Mouse (Mus musculus): Measurements from ENCODE around the gene Pde1b. TPM values are rescaled to one million over a fixed set of nuclear protein-coding genes. Genes with fewer than 3 reads are reported as not detected.

Pde1b gene
- polyA plus RNA-seq (2011; ENCODE audit: insufficient read length, low read depth, missing spikeins) = 3.4 and 5.4 TPM in 2 replicates

DNA sequence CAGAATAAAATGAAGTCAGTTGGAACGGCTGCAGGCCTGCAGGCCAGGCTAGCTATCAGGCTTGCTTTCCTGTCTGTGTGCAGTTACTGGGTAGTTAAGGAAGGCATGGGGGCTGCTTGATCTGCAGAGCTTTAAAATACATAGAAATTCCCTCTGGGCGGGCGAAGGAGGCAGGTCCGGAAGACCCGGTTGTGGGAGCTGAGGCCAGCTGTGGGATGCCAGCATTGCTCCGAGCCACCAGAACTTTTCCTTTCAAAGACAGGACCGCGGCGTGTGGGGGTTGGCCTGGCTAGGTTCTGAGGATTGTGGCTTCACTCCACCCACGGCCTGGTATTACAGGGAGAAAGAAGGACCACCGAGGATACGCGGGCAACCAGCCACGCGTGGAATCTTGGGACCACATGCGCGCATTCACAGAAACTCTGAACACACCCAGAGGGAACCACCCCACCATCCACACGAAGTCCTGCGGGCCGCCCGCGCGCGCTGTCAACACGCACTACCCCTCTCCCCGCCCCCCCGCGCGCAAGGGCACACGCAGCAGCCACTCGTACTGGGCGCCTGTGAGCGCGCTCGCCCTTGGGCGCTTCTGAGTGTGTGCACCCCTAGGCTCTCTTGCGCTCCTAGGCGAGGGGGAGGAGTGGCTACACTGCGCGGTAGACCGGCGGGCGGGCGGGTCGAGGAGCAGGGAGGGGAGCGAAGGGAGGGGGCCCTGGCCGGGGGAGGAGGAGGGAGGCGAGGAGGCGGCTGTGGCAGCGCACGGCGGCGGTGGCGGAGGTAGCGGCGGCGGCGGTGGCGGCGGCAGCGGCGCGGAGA lies at the start of gene Pde1b:
Gene Pde1b (plus strand): TSS at position 600 of the 816 bp plus-strand sequence.
- Histone ChIP-seq H3K4me3 (ENCODE audit: insufficient read depth, low read length) (peak within 1 kb of the TSS; percentile 45), H3K27ac (ENCODE audit: insufficient read depth, low read length) (no peak within 1 kb of the TSS), H3K4me1 (ENCODE audit: control insufficient read depth, insufficient read depth, low read length) (no peaks in the 10 kb centered on the region)
- TF ChIP-seq POLR2A (IDR thresholded peaks at IDR 0.05; ENCODE audit: low read depth, low read length) (no peak), CTCF (IDR thresholded peaks at IDR 0.05; ENCODE audit: borderline replicate concordance, insufficient read depth, low read length) (no peak)

DNA sequence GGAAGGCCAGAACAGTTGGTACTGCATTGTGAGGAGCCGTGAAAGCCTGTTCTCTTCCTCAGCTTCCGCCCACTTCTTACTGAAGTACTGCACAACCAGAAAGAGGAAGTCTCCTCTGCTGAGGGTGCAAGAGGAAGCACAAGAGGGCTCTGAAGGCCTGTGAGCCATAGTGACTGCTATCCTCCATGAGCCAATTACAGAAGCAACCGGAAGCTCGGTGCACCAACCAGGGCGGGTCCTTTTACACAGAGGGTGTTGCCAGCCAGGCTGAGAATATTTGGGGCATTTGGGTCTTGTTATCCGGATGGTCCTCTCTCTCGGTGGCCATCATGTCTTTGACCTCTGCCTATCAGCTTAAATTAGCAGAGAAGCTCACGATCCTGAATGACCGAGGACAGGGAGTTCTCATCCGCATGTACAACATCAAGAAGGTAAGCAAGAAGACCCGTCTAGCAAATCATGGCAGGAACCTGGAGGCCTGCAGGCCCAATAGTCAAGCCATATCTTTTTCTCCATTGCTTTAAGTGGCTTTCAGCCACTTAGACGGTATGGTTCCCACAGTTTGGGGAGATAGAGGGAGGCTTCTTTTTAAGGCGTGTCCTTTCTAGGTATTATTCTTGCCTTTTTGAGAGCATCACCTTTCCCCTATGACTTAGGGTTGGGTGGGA lies 49.1 kb upstream of the Pde1b start, which contains the start of gene Nckap1l:
Gene Nckap1l (plus strand): TSS at position 244 of the 668 bp plus-strand sequence.
- H3K4me3 ChIP-seq (ENCODE audit: insufficient read depth, low read length) = no peak within 1 kb of the TSS
- H3K4me1 ChIP-seq (ENCODE audit: control insufficient read depth, insufficient read depth, low read length) = no peaks in the 10 kb centered on the region

DNA sequence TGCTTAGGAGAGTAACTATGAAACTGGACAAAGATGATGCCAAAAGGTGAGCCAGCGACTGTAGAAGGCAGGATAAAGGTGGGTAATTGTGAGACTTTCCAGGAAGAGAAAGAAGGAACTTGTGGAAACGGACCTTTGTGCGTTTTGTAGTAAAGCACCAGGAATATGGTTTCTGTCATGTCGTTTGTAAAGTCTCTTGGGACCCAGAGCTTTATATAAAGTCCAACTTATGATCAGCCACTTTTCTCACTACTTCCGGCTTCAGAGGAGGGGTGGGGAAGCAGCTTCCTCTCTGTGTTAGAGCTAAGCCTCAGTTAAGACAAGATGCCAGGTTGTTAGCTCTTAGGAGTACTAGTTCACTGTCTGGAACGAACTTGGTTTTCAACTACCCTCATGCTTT lies 48.4 kb upstream of the Pde1b start:
- H3K27ac ChIP-seq (ENCODE audit: insufficient read depth, low read length) = no peak overlapping the region
- no peak for TF ChIP-seq CTCF (IDR thresholded peaks at IDR 0.05; ENCODE audit: borderline replicate concordance, insufficient read depth, low read length)
- no peaks in the 10 kb centered on the region for H3K4me1 ChIP-seq (ENCODE audit: control insufficient read depth, insufficient read depth, low read length)
- no peak overlapping the region for H3K4me3 ChIP-seq (ENCODE audit: insufficient read depth, low read length)

More for the DNA sequence above, 49.1 kb upstream of the Pde1b start, which contains the start of gene Nckap1l:
- H3K27ac ChIP-seq (ENCODE audit: insufficient read depth, low read length) = no peak within 1 kb of the TSS
- TF ChIP-seq CTCF (IDR thresholded peaks at IDR 0.05; ENCODE audit: borderline replicate concordance, insufficient read depth, low read length) = no peak
- no peak for TF ChIP-seq POLR2A (IDR thresholded peaks at IDR 0.05; ENCODE audit: low read depth, low read length)

DNA sequence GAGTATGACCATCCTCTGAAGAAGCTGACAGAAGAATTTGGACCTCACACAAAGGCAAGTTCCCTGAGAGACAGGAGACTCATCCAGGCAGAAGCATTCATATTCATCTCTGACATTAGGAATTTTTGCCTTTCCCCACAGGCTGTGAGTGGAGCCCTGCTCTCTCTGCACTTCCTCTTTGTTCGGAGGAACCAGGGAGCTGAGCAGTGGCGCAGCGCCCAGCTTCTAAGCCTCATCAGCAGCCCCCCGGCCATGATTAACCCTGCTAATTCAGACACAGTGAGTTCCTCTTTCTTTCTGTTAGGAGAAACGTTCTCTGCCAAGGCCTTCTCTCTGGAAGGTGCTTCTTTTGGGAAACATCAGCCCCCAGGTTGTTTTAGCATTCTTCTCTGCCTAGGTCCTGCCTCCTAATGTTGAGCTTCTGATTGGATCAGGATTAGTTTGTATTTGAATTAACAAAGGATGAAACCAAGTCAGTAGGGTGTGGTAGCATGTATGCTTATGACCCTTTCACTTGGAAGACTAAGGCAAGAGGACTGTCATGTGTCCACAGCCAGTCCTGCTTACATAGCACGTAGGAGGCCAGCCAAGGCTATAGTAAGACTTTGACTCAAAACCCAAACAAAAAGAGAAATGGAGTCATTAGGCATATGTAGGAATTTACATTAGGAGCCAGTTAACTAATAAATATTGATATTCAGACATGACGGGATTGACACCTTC lies 40.1 kb upstream of the Pde1b start:
- Histone ChIP-seq H3K27ac (ENCODE audit: insufficient read depth, low read length) (no peak overlapping the region), H3K4me1 (ENCODE audit: control insufficient read depth, insufficient read depth, low read length) (no peaks in the 10 kb centered on the region), H3K4me3 (ENCODE audit: insufficient read depth, low read length) (no peak overlapping the region)
- no peak for TF ChIP-seq POLR2A (IDR thresholded peaks at IDR 0.05; ENCODE audit: low read depth, low read length)
- no peak for TF ChIP-seq CTCF (IDR thresholded peaks at IDR 0.05; ENCODE audit: borderline replicate concordance, insufficient read depth, low read length)

DNA sequence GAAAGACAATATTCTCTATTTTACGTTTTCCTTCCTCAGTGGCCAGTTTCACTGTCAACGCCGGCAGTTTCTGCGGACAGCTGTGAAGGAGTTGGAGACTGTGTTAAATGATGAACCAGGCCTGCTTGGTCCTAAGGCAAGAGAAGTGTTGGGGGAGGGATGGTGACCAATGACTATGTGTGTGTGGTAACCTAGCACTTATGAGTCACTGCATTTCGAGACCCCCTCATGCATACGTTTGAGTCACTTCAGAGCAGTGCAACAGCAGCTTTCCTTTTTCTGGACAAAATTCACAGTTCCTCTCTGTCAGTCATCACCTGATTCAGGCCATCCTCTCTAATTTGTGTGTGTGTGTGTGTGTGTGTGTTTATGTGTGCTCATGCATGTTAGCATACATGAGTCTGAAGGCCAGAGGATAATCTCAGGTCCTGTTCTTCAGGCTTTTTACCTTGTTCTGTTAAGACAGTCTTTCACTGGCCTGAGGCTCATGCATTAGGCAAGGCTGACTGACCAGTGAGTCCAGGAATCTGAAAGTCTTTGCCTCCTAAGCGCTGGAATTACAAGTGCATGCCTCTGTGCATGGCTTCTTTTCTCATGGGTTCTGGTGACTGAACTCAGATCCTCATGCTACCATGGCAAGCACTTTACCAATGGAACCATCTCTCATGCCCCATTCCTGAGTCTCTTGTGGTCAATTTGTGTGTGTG lies 31.2 kb upstream of the Pde1b start:
- H3K27ac ChIP-seq (ENCODE audit: insufficient read depth, low read length) = no peak overlapping the region; the same call in 1 of the 2 replicates
- no peak for TF ChIP-seq POLR2A (IDR thresholded peaks at IDR 0.05; ENCODE audit: low read depth, low read length)
- TF ChIP-seq CTCF (IDR thresholded peaks at IDR 0.05; ENCODE audit: borderline replicate concordance, insufficient read depth, low read length) = no peak
- peaks cover 22% of the 10 kb centered on the region for H3K4me1 ChIP-seq (ENCODE audit: control insufficient read depth, insufficient read depth, low read length)
- H3K4me3 ChIP-seq (ENCODE audit: insufficient read depth, low read length) = no peak overlapping the region

DNA sequence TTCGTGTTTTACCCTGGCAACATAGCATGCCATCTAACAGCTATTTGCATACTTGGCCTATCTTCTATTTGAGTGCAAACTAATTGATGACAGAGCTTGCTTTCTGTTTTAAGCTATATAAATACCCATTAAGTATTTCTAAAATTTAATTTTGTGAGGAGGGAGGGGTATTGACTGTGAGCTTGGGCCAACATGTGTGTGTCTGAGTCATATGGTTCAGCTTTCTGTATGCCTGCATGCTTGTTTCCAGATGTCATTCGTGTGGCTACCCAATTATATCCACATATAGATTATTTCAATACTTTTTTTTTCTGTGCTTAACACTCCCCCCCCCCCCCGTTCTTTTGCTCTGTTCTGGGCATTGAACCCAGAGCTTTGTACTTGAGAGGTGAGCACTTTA lies 30.6 kb upstream of the Pde1b start:
- TF ChIP-seq POLR2A (IDR thresholded peaks at IDR 0.05; ENCODE audit: low read depth, low read length) (no peak), CTCF (IDR thresholded peaks at IDR 0.05; ENCODE audit: borderline replicate concordance, insufficient read depth, low read length) (no peak)
- Histone ChIP-seq H3K27ac (ENCODE audit: insufficient read depth, low read length) (no peak overlapping the region; the same call in 1 of the 2 replicates), H3K4me1 (ENCODE audit: control insufficient read depth, insufficient read depth, low read length) (peaks cover 22% of the 10 kb centered on the region), H3K4me3 (ENCODE audit: insufficient read depth, low read length) (no peak overlapping the region)

DNA sequence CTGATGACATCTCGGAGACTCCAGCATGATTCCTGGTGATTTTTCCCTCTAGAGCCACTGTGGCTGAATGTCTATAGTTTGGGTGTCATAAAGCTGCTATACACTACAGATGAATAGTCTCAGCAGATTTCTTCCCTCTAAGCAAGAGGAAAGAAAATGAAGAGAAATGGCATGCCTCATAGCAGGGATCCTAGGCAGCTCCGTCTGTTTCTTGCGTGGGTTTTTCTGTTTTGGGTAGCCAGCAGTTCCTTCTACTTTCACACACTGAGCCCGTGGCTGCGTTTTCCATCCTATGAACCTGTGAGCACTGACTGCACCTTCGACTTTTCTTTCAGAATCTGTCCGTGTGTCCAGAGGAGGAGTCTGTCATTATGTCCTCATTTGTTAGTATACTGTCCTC lies 29.7 kb upstream of the Pde1b start:
- Histone ChIP-seq H3K27ac (ENCODE audit: insufficient read depth, low read length) (no peak overlapping the region), H3K4me3 (ENCODE audit: insufficient read depth, low read length) (no peak overlapping the region), H3K4me1 (ENCODE audit: control insufficient read depth, insufficient read depth, low read length) (peaks cover 22% of the 10 kb centered on the region)
- TF ChIP-seq POLR2A (IDR thresholded peaks at IDR 0.05; ENCODE audit: low read depth, low read length) (no peak), CTCF (IDR thresholded peaks at IDR 0.05; ENCODE audit: borderline replicate concordance, insufficient read depth, low read length) (no peak)

DNA sequence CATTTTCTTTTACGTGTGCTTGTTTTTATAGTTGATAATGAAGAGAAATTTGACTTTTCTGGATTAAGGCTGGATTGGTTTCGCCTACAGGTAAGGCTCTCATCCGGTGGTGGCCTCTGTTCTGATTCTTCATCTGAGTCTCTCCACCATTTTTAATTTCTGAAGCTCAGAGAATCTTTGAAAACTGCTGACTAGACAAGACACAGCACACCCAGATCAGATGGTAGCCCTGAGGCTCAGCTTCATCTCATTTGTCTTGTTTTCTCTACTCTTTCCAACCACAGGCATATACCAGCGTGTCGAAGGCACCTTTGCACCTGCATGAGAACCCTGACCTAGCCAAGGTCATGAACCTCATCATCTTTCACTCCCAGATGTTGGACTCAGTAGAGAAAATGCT lies 29.1 kb upstream of the Pde1b start:
- Histone ChIP-seq H3K27ac (ENCODE audit: insufficient read depth, low read length) (no peak overlapping the region), H3K4me1 (ENCODE audit: control insufficient read depth, insufficient read depth, low read length) (peaks cover 22% of the 10 kb centered on the region), H3K4me3 (ENCODE audit: insufficient read depth, low read length) (no peak overlapping the region)
- no peak for TF ChIP-seq CTCF (IDR thresholded peaks at IDR 0.05; ENCODE audit: borderline replicate concordance, insufficient read depth, low read length)

DNA sequence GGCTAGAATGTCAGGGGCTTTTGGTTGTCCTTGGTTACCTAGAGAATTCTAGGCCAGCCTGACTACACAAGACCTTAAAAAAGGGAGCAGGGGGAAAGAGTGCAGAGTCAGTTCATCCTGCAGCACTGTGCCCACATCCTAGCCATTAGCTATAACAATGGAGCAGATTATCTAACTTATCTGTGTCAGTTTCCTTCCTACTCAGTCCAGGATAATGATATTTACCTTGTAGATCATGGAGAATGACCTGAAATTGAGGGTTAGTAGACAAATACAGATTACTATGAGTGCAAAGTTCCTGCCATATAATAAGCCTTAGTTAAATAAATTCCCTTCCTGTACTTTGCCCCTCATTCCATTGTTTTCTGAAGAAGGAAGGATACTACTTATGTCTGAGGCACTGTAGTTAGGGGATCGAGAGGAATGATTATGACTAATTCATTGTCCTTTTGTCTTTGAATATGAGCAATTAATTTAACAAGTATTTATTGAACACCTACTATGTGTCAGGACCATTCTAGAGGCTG lies 23.7 kb upstream of the Pde1b start:
- TF ChIP-seq CTCF (IDR thresholded peaks at IDR 0.05; ENCODE audit: borderline replicate concordance, insufficient read depth, low read length) (no peak), POLR2A (IDR thresholded peaks at IDR 0.05; ENCODE audit: low read depth, low read length) (no peak)
- Histone ChIP-seq H3K4me1 (ENCODE audit: control insufficient read depth, insufficient read depth, low read length) (no peaks in the 10 kb centered on the region), H3K27ac (ENCODE audit: insufficient read depth, low read length) (no peak overlapping the region), H3K4me3 (ENCODE audit: insufficient read depth, low read length) (no peak overlapping the region)
